Mouse (Mus musculus) Patski (cell line): ENCODE data around the gene Hdhd3. TPM values are rescaled to one million over a fixed set of nuclear protein-coding genes. Genes with fewer than 3 reads are reported as not detected.
A peak's percentile ranks its signal among the peaks of the same experiment; 100 is the strongest.

Experiments
- ATAC-seq: fragments of 100-300 bp; one replicate; pipeline ENCODE4 v1.8.0; 2021
- CTCF ChIA-PET: fragments of 350-600 bp; sonication (Branson Sonifier 250); formaldehyde crosslinking; loops from one replicate; lab custom pipeline; 2022; ENCODE audit warnings: inconsistent platforms; lab: Charles Lee
- POLR2A ChIA-PET: fragments of 350-600 bp; sonication (Branson Sonifier 250); formaldehyde crosslinking; loops from one replicate; lab custom pipeline; 2022; ENCODE audit warnings: antibody characterized with exemption, inconsistent platforms; lab: Charles Lee
- DNase-seq: peaks from one replicate; pipeline ENCODE4 v3.0.0-alpha.2; 2011; ENCODE audit warnings: low read depth, low spot score
- H3K27me3 ChIP-seq: fragments of 371-371 bp; one replicate; pipeline ENCODE4 v1.5.1; 2021
- CTCF ChIP-seq: fragments of 100-300 bp; IDR thresholded peaks from one replicate; pipeline ENCODE4 v1.5.1; 2021
- in situ Hi-C: fragments of 300-500 bp; cut with MboI; formaldehyde crosslinking; loops from 3 replicates; pipeline ENCODE4 v1.11.1; 2018; ENCODE audit warnings: low pct_unique_long_range_greater_than_20kb, mixed read lengths
- polyA plus RNA-seq: library from polyadenylated mRNA; unstranded; gene quantifications from one replicate; pipeline ENCODE4 v1.2.3, GENCODE M21; 2021

The Hdhd3 gene
- polyA plus RNA-seq, 1 experiment from 2014 or later, result 9.2 TPM

GRCm38 (mm10) chr4:62496815-62497214 is 6.5 kb downstream of the Hdhd3 start:
- H3K27me3 ChIP-seq, result no peaks in the 10 kb centered on the region
- ChIA-PET POLR2A (no interaction called here), CTCF (interaction anchor here (2.5 kb wide), 1 partner anchor 11 kb away, joined by 9 read pairs; no protein-coding TSS in a partner anchor)
- TF ChIP-seq CTCF, result no peak
- in situ Hi-C loops, result no loop called here
- peak; percentile 79 for ATAC-seq
- DNase-seq, result peak; percentile 63

GRCm38 (mm10) chr4:62495946-62496345 is 7.3 kb downstream of the Hdhd3 start:
- POLR2A ChIA-PET, result no interaction called here
- TF ChIP-seq CTCF, result no peak
- ATAC-seq (no peak), DNase-seq (no peak)
- in situ Hi-C loops, result no loop called here
- H3K27me3 ChIP-seq, result no peaks in the 10 kb centered on the region
- CTCF ChIA-PET, result no interaction called here

- TF ChIP-seq CTCF, result no peak
- CTCF ChIA-PET, result interaction anchor here (1.2 to 1.7 kb wide), 2 partner anchors 9 to 39 kb away, joined by 4 read pairs; no protein-coding TSS in a partner anchor
- in situ Hi-C loops, result no loop called here
- POLR2A ChIA-PET, result no interaction called here
- ATAC-seq, result no peak
- no peaks in the 10 kb centered on the region for H3K27me3 ChIP-seq
- DNase-seq, result no peak
Measured at GRCm38 (mm10) chr4:62494230-62494629, 9.0 kb downstream of the Hdhd3 start.

GRCm38 (mm10) chr4:62492682-62493081 is 10.6 kb downstream of the Hdhd3 start:
- H3K27me3 ChIP-seq, result no peaks in the 10 kb centered on the region
- CTCF ChIA-PET, result no interaction called here
- POLR2A ChIA-PET, result no interaction called here
- ATAC-seq (no peak), DNase-seq (no peak)
- no peak for TF ChIP-seq CTCF
- in situ Hi-C loops, result no loop called here

- ChIA-PET CTCF (no interaction called here), POLR2A (no interaction called here)
- DNase-seq (no peak), ATAC-seq (no peak)
- no peak for TF ChIP-seq CTCF
- H3K27me3 ChIP-seq, result no peaks in the 10 kb centered on the region
- in situ Hi-C loops, result no loop called here
Measured at GRCm38 (mm10) chr4:62487914-62488313, 15.4 kb downstream of the Hdhd3 start.

GRCm38 (mm10) chr4:62487172-62487571 is 16.1 kb downstream of the Hdhd3 start:
- ATAC-seq (no peak), DNase-seq (no peak)
- in situ Hi-C loops, result no loop called here
- no peak for TF ChIP-seq CTCF
- no peaks in the 10 kb centered on the region for H3K27me3 ChIP-seq
- ChIA-PET POLR2A (interaction anchor here (0.9 kb wide), 1 partner anchor 12 kb away, joined by 4 read pairs; no protein-coding TSS in a partner anchor), CTCF (no interaction called here)

GRCm38 (mm10) chr4:62486162-62486696 is 17.0 kb downstream of the Hdhd3 start:
- ATAC-seq (no peak), DNase-seq (no peak)
- H3K27me3 ChIP-seq, result no peaks in the 10 kb centered on the region
- CTCF ChIA-PET, result interaction anchor here (1.1 kb wide), 1 partner anchor 32 kb away, joined by 3 read pairs; no protein-coding TSS in a partner anchor
- no peak for TF ChIP-seq CTCF
- in situ Hi-C loops, result no loop called here
- POLR2A ChIA-PET, result no interaction called here

GRCm38 (mm10) chr4:62485450-62486161 is 17.7 kb downstream of the Hdhd3 start:
- TF ChIP-seq CTCF, result no peak
- in situ Hi-C loops, result no loop called here
- CTCF ChIA-PET, result interaction anchor here (1.0 to 1.1 kb wide), 2 partner anchors 9 to 33 kb away, joined by 3 to 4 read pairs; no protein-coding TSS in a partner anchor

GRCm38 (mm10) chr4:62484928-62485327 is 18.3 kb downstream of the Hdhd3 start:
- no peaks in the 10 kb centered on the region for H3K27me3 ChIP-seq
- ChIA-PET CTCF (interaction anchor here (1.0 kb wide), 1 partner anchor 9 kb away, joined by 4 read pairs; no protein-coding TSS in a partner anchor), POLR2A (interaction anchor here (0.7 kb wide), 2 partner anchors 30 to 54 kb away, joined by 3 read pairs; no protein-coding TSS in a partner anchor)
- DNase-seq (no peak), ATAC-seq (no peak)
- no peak for TF ChIP-seq CTCF
- in situ Hi-C loops, result no loop called here

More at GRCm38 (mm10) chr4:62485450-62486161, 17.7 kb downstream of the Hdhd3 start:
- ATAC-seq, result no peak
- no peaks in the 10 kb centered on the region for H3K27me3 ChIP-seq
- POLR2A ChIA-PET, result interaction anchor here (0.7 kb wide), 2 partner anchors 31 to 55 kb away, joined by 3 read pairs; no protein-coding TSS in a partner anchor
- DNase-seq, result no peak

GRCm38 (mm10) chr4:62480709-62481605 is 22.3 kb downstream of the Hdhd3 start:
- ATAC-seq (no peak), DNase-seq (no peak)
- CTCF ChIA-PET, result no interaction called here
- in situ Hi-C loops, result no loop called here
- POLR2A ChIA-PET, result no interaction called here
- TF ChIP-seq CTCF, result no peak
- no peaks in the 10 kb centered on the region for H3K27me3 ChIP-seq
